Mouse (Mus musculus) heart, embryonic 11.5 days (tissue): ENCODE data around the gene Ercc8. TPM values are rescaled to one million over a fixed set of nuclear protein-coding genes. Genes with fewer than 3 reads are reported as not detected.

ENCODE experiments used
- ATAC-seq: fragments of 200-750 bp; cut with Nextera tagmentation; replicated peaks from 2 replicates; pipeline ENCODE4 v1.8.0; 2017; ENCODE audit warnings: moderate library complexity; ENCODE audit not compliant: insufficient number of reproducible peaks, low FRiP score, low TSS enrichment
- H3K27ac ChIP-seq: fragments of 300-500 bp; sonication (generic); 2 replicates; pipeline ENCODE4 v1.5.1; 2014; ENCODE audit warnings: mild to moderate bottlenecking, low read depth, low read length
- H3K27me3 ChIP-seq: fragments of 300-500 bp; sonication (generic); 2 replicates; pipeline ENCODE4 v1.6.1; 2014; ENCODE audit warnings: mild to moderate bottlenecking, low read length, mixed read lengths; ENCODE audit not compliant: control insufficient read depth, insufficient read depth
- H3K36me3 ChIP-seq: fragments of 300-500 bp; sonication (generic); 2 replicates; pipeline ENCODE4 v1.6.1; 2014; ENCODE audit warnings: mild to moderate bottlenecking, low read length, moderate library complexity, mixed read lengths; ENCODE audit not compliant: control insufficient read depth, insufficient read depth
- H3K4me1 ChIP-seq: fragments of 300-500 bp; sonication (generic); 2 replicates; pipeline ENCODE4 v1.6.1; 2014; ENCODE audit warnings: low read length; ENCODE audit not compliant: control insufficient read depth, insufficient read depth
- H3K4me2 ChIP-seq: fragments of 300-500 bp; sonication (generic); 2 replicates; pipeline ENCODE4 v1.6.1; 2014; ENCODE audit warnings: mild to moderate bottlenecking, moderate library complexity
- H3K4me3 ChIP-seq: fragments of 300-500 bp; sonication (generic); 2 replicates; pipeline ENCODE4 v1.5.1; 2014; ENCODE audit warnings: low read depth, low read length
- H3K9ac ChIP-seq: fragments of 300-500 bp; sonication (generic); 2 replicates; pipeline ENCODE4 v1.6.1; 2014; ENCODE audit warnings: mild to moderate bottlenecking, low read depth, low read length, moderate library complexity
- H3K9me3 ChIP-seq: fragments of 300-500 bp; sonication (generic); replicated peaks from 2 replicates; pipeline ENCODE4 v1.6.1; 2016; ENCODE audit warnings: low read length; ENCODE audit not compliant: control insufficient read depth
- WGBS: fragments of 180-500 bp; shearing (Covaris S2); extraction: QIAGEN DNeasy Blood & Tissue Kit; methylation state at CpG from one replicate; pipeline ENCODE4 v1.1.7; 2014; ENCODE audit not compliant: insufficient replicate concordance; 5-methylcytosine and 5-hydroxymethylcytosine counted together
- polyA plus RNA-seq: library from polyadenylated mRNA; unstranded; fragments of >200 nt; fragmentation: Nextera tagmentation; extraction: Ambion mirVana; gene quantifications from 2 replicates; pipeline ENCODE4 v1.2.1, GENCODE M21; 2014

The Ercc8 gene
- polyA plus RNA-seq, 1 experiment from 2014 or later, result 14.7 TPM

- H3K9ac ChIP-seq, result no peak overlapping the region
- H3K36me3 ChIP-seq, result no peaks in the 10 kb centered on the region
- no peak for ATAC-seq
- no peak overlapping the region for H3K4me2 ChIP-seq
- no peaks in the 10 kb centered on the region for H3K9me3 ChIP-seq
- H3K27me3 ChIP-seq, result no peaks in the 10 kb centered on the region
- H3K27ac ChIP-seq, result no peak overlapping the region
- WGBS, result 82% methylated on average over 5 of the region's 5 CpGs
- no peaks in the 10 kb centered on the region for H3K4me1 ChIP-seq
- H3K4me3 ChIP-seq, result no peak overlapping the region
Observed at GRCm38 (mm10) chr13:108138403-108138977, 20.0 kb upstream of the Ercc8 start.

DNA sequence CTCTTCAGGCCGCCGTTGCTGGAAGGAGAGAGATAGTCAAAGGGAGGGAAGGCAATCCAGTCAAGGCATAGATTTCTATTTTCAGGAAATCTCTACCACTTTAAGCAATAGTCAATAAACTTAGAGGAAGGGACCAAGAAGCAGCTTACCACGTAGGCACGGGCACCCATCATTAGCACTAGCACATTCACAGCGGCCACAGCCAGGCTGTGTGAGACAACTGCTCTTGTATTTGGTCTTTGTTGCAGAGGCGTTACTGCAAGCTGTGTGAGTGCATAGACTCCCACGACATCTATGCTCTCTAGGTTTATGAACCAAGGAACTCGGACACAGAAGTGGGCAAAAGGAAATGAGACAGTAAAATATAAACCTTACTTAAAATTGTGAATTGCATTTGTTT is 14.4 kb upstream of the Ercc8 start:
- H3K4me3 ChIP-seq, result no peak overlapping the region
- H3K9ac ChIP-seq, result no peak overlapping the region
- no peaks in the 10 kb centered on the region for H3K9me3 ChIP-seq
- 85% methylated on average over 8 of the region's 8 CpGs for WGBS
- H3K4me1 ChIP-seq, result no peaks in the 10 kb centered on the region
- no peak overlapping the region for H3K4me2 ChIP-seq
- no peak overlapping the region for H3K27ac ChIP-seq
- H3K27me3 ChIP-seq, result no peaks in the 10 kb centered on the region
- no peaks in the 10 kb centered on the region for H3K36me3 ChIP-seq
- ATAC-seq, result no peak

DNA sequence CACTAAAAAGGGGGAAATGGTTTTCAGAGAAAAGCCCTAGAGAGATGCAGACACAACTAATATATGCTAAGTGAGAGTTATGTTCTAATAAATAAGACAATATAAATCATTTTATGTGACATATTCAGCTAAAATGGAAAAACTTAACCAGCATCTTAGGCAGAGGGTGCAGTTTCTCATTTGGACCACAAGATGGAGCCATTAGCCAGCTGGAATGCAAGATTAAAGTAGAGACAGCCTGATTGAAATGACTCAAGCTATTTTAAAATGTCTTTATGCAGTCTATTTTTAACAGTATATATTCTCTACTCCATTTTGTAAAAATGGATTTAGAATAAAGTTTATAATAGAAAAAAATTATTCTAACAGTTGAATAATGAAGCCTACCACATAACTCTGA is 6.7 kb upstream of the Ercc8 start:
- H3K9ac ChIP-seq, result no peak overlapping the region
- H3K9me3 ChIP-seq, result no peaks in the 10 kb centered on the region
- no peak for ATAC-seq
- H3K4me2 ChIP-seq, result no peak overlapping the region
- H3K27me3 ChIP-seq, result no peaks in the 10 kb centered on the region
- H3K27ac ChIP-seq, result no peak overlapping the region
- no peaks in the 10 kb centered on the region for H3K4me1 ChIP-seq
- H3K4me3 ChIP-seq, result no peak overlapping the region
- H3K36me3 ChIP-seq, result no peaks in the 10 kb centered on the region

- no peak for ATAC-seq
- no peaks in the 10 kb centered on the region for H3K27me3 ChIP-seq
- no peaks in the 10 kb centered on the region for H3K4me1 ChIP-seq
- no peaks in the 10 kb centered on the region for H3K9me3 ChIP-seq
- no peaks in the 10 kb centered on the region for H3K36me3 ChIP-seq
- no peak overlapping the region for H3K9ac ChIP-seq
- WGBS, result 59% methylated on average over 8 of the region's 8 CpGs
- H3K4me2 ChIP-seq, result no peak overlapping the region
- no peak overlapping the region for H3K27ac ChIP-seq
- H3K4me3 ChIP-seq, result no peak overlapping the region
Observed at GRCm38 (mm10) chr13:108152650-108153372, 5.7 kb upstream of the Ercc8 start.

DNA sequence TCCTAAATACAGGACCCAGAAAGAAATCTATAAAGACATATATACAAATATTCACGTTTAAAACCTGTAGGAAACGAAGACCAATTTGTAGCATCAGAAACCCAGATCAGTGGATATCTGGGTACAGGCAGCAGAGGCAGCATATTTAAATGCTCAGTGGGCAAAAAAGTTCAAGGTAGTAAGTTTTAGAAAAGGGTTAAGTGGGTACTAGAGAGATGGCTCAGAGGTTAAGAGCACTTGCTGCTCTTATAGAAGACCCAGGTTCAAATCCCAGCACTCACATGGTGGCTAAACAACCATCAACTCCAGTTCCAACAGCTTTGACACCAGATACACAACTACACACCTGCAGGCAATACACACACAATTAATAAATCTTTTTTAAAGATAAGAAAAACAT is 1.4 kb upstream of the Ercc8 start:
- 78% methylated on average over 2 of the region's 2 CpGs for WGBS
- no peak overlapping the region for H3K4me3 ChIP-seq
- peaks cover 8% of the 10 kb centered on the region for H3K4me1 ChIP-seq
- no peak overlapping the region for H3K27ac ChIP-seq
- no peaks in the 10 kb centered on the region for H3K27me3 ChIP-seq
- H3K4me2 ChIP-seq, result peak overlapping the region; percentile 89
- H3K36me3 ChIP-seq, result no peaks in the 10 kb centered on the region
- H3K9me3 ChIP-seq, result no peaks in the 10 kb centered on the region
- no peak overlapping the region for H3K9ac ChIP-seq
- no peak for ATAC-seq

DNA sequence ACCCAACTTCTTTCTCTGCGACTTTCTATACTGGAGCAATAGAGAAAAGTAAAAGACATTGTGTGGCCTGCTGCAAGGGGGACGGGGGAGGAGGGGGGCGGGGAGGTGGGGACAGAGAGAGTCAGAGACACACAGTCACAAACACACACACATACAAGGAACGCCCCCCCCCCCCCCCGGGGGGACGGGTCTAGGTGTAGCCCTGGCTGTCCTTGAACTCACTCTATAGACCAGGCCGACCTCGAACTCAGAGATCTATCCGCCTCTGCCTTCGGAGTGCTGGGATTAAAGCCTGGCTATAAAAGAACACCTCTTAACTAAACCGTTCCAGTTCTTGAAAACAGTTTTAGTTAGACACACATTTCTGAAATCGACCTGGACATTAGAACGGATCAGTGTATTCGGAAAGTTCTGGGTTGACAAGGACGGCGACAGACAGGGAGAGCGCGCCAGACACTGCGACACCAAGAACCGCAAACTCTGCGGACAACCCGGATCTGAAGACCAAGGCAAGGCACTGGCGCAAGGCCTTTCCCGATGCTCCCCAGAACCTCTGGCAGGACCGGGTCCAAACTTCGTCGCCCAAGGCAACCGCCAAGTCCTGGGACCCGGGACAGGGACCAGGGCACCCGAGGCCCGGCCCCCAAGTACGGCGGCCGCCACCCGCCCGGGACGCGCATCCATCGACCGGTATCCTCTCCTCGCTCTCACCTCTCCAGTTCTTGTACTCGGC is 633 bp upstream of the Ercc8 start:
- Histone ChIP-seq H3K36me3 (no peaks in the 10 kb centered on the region), H3K27ac (no peak overlapping the region), H3K9ac (peak overlapping the region; percentile 75), H3K9me3 (no peaks in the 10 kb centered on the region), H3K4me3 (peak overlapping the region; percentile 97), H3K4me2 (peak overlapping the region; percentile 89), H3K27me3 (no peaks in the 10 kb centered on the region), H3K4me1 (peaks cover 8% of the 10 kb centered on the region)
- 3% methylated on average over 40 of the region's 42 CpGs for WGBS
- peak; percentile 68 for ATAC-seq

GRCm38 (mm10) chr13:108159241-108159575 is 677 bp downstream of the Ercc8 start:
- Histone ChIP-seq H3K9me3 (no peaks in the 10 kb centered on the region), H3K4me2 (peak overlapping the region; percentile 89), H3K4me1 (peaks cover 8% of the 10 kb centered on the region), H3K9ac (peak overlapping the region; percentile 78), H3K27ac (no peak overlapping the region), H3K4me3 (peak overlapping the region; percentile 97), H3K36me3 (no peaks in the 10 kb centered on the region), H3K27me3 (no peaks in the 10 kb centered on the region)
- ATAC-seq, result no peak
- 5% methylated on average over 8 of the region's 8 CpGs for WGBS

- Histone ChIP-seq H3K9me3 (no peaks in the 10 kb centered on the region), H3K36me3 (no peaks in the 10 kb centered on the region), H3K4me3 (no peak overlapping the region), H3K4me2 (no peak overlapping the region), H3K27me3 (no peaks in the 10 kb centered on the region), H3K27ac (no peak overlapping the region), H3K4me1 (peaks cover 8% of the 10 kb centered on the region), H3K9ac (no peak overlapping the region)
- WGBS, result 62% methylated on average over 7 of the region's 7 CpGs
- no peak for ATAC-seq
Observed at GRCm38 (mm10) chr13:108159963-108160362, 1.4 kb downstream of the Ercc8 start.
